Mouse (Mus musculus) intestine, embryonic 16.5 days (tissue): ENCODE data around the gene Sv2b. TPM values are rescaled to one million over a fixed set of nuclear protein-coding genes. Genes with fewer than 3 reads are reported as not detected.

Source experiments
- ATAC-seq: fragments of 200-750 bp; cut with Nextera tagmentation; 2 replicates; pipeline ENCODE4 v1.8.0; 2017; ENCODE audit warnings: moderate TSS enrichment, moderate library complexity
- H3K27ac ChIP-seq: fragments of 300-500 bp; sonication (generic); 2 replicates; pipeline ENCODE4 v1.5.1; 2014; ENCODE audit warnings: mild to moderate bottlenecking, low read length
- H3K27me3 ChIP-seq: fragments of 300-500 bp; sonication (generic); replicated peaks from 2 replicates; pipeline ENCODE4 v1.6.1; 2014; ENCODE audit warnings: low read length, control low read depth, mixed read lengths; ENCODE audit not compliant: control insufficient read depth, insufficient read depth
- H3K36me3 ChIP-seq: fragments of 300-500 bp; sonication (generic); 2 replicates; pipeline ENCODE4 v1.6.1; 2014; ENCODE audit warnings: low read length, control low read depth; ENCODE audit not compliant: control insufficient read depth, insufficient read depth
- H3K4me1 ChIP-seq: fragments of 300-500 bp; sonication (generic); 2 replicates; pipeline ENCODE4 v1.6.1; 2014; ENCODE audit warnings: low read length, control low read depth, mixed read lengths; ENCODE audit not compliant: control insufficient read depth, insufficient read depth
- H3K4me2 ChIP-seq: fragments of 300-500 bp; sonication (generic); 2 replicates; pipeline ENCODE4 v1.6.1; 2014; ENCODE audit warnings: low read depth, low read length, control low read depth
- H3K4me3 ChIP-seq: fragments of 300-500 bp; sonication (generic); 2 replicates; pipeline ENCODE4 v1.5.1; 2014; ENCODE audit warnings: mild to moderate bottlenecking, low read length
- H3K9ac ChIP-seq: fragments of 300-500 bp; sonication (generic); 2 replicates; pipeline ENCODE4 v1.6.1; 2014; ENCODE audit warnings: low read depth, low read length
- H3K9me3 ChIP-seq: fragments of 300-500 bp; sonication (generic); 2 replicates; pipeline ENCODE4 v1.6.1; 2016; ENCODE audit warnings: low read length, control low read depth; ENCODE audit not compliant: control insufficient read depth
- WGBS: fragments of 180-500 bp; shearing (Covaris S2); extraction: QIAGEN DNeasy Blood & Tissue Kit; methylation state at CpG from one replicate; pipeline ENCODE4 v1.1.7; 2014; 5-methylcytosine and 5-hydroxymethylcytosine counted together
- polyA plus RNA-seq: library from polyadenylated mRNA; unstranded; fragments of >200 nt; fragmentation: Nextera tagmentation; extraction: Ambion mirVana; gene quantifications from 2 replicates; pipeline ENCODE4 v1.2.1, GENCODE M21; 2015

Sv2b gene
- polyA plus RNA-seq, 1 experiment from 2014 or later: 0.61 TPM

- no peak overlapping the region for H3K9ac ChIP-seq
Measured at GRCm38 (mm10) chr7:75299245-75299644, 9.8 kb downstream of the Sv2b start.

GRCm38 (mm10) chr7:75296688-75297119, 12.4 kb downstream of the Sv2b start:
- Histone ChIP-seq H3K36me3 (no peaks in the 10 kb centered on the region), H3K27ac (no peak overlapping the region)
- 16% methylated on average over 6 of the region's 6 CpGs for WGBS

More at GRCm38 (mm10) chr7:75299245-75299644, 9.8 kb downstream of the Sv2b start:
- Histone ChIP-seq H3K4me3 (no peak overlapping the region), H3K27me3 (no peaks in the 10 kb centered on the region), H3K4me1 (no peaks in the 10 kb centered on the region), H3K9me3 (no peaks in the 10 kb centered on the region), H3K36me3 (no peaks in the 10 kb centered on the region), H3K27ac (no peak overlapping the region), H3K4me2 (no peak overlapping the region)
- ATAC-seq: no peak
- 84% methylated on average over 4 of the region's 4 CpGs for WGBS

GRCm38 (mm10) chr7:75295228-75295865, 13.7 kb downstream of the Sv2b start:
- Histone ChIP-seq H3K27ac (no peak overlapping the region), H3K9ac (no peak overlapping the region), H3K4me2 (no peak overlapping the region), H3K9me3 (no peaks in the 10 kb centered on the region), H3K4me1 (no peaks in the 10 kb centered on the region), H3K36me3 (no peaks in the 10 kb centered on the region), H3K4me3 (no peak overlapping the region), H3K27me3 (no peaks in the 10 kb centered on the region)
- 57% methylated on average over 5 of the region's 5 CpGs for WGBS
- no peak for ATAC-seq

More at GRCm38 (mm10) chr7:75296688-75297119, 12.4 kb downstream of the Sv2b start:
- Histone ChIP-seq H3K4me2 (no peak overlapping the region), H3K9me3 (no peaks in the 10 kb centered on the region), H3K4me1 (no peaks in the 10 kb centered on the region), H3K9ac (no peak overlapping the region), H3K27me3 (no peaks in the 10 kb centered on the region), H3K4me3 (no peak overlapping the region)
- no peak for ATAC-seq

- 52% methylated on average over 3 of the region's 3 CpGs for WGBS
- Histone ChIP-seq H3K27ac (no peak overlapping the region), H3K9ac (no peak overlapping the region), H3K36me3 (no peaks in the 10 kb centered on the region), H3K27me3 (no peaks in the 10 kb centered on the region), H3K9me3 (no peaks in the 10 kb centered on the region), H3K4me3 (no peak overlapping the region), H3K4me2 (no peak overlapping the region), H3K4me1 (no peaks in the 10 kb centered on the region)
- no peak for ATAC-seq
Measured at GRCm38 (mm10) chr7:75292246-75292645, 16.8 kb downstream of the Sv2b start.

GRCm38 (mm10) chr7:75290554-75290953, 18.5 kb downstream of the Sv2b start:
- Histone ChIP-seq H3K9ac (no peak overlapping the region), H3K36me3 (no peaks in the 10 kb centered on the region), H3K9me3 (no peaks in the 10 kb centered on the region), H3K4me3 (no peak overlapping the region), H3K4me1 (no peaks in the 10 kb centered on the region), H3K27ac (no peak overlapping the region), H3K4me2 (no peak overlapping the region), H3K27me3 (no peaks in the 10 kb centered on the region)
- 42% methylated on average over 2 of the region's 2 CpGs for WGBS
- ATAC-seq: no peak

- Histone ChIP-seq H3K27ac (no peak overlapping the region), H3K4me2 (no peak overlapping the region), H3K9ac (no peak overlapping the region), H3K4me1 (no peaks in the 10 kb centered on the region), H3K27me3 (no peaks in the 10 kb centered on the region), H3K4me3 (no peak overlapping the region), H3K9me3 (no peaks in the 10 kb centered on the region), H3K36me3 (no peaks in the 10 kb centered on the region)
- WGBS: 85% methylated on average over 6 of the region's 6 CpGs
- no peak for ATAC-seq
Measured at GRCm38 (mm10) chr7:75287237-75287636, 21.8 kb downstream of the Sv2b start.

GRCm38 (mm10) chr7:75282951-75283350, 26.1 kb downstream of the Sv2b start:
- H3K4me3 ChIP-seq: no peak overlapping the region
- no peaks in the 10 kb centered on the region for H3K9me3 ChIP-seq
- H3K36me3 ChIP-seq: no peaks in the 10 kb centered on the region
- peaks cover 4% of the 10 kb centered on the region; the same call in 1 of the 2 replicates for H3K4me1 ChIP-seq
- H3K27me3 ChIP-seq: no peaks in the 10 kb centered on the region
- ATAC-seq: no peak
- H3K27ac ChIP-seq: no peak overlapping the region
- no peak overlapping the region for H3K4me2 ChIP-seq
- H3K9ac ChIP-seq: no peak overlapping the region
- WGBS: 72% methylated on average over 3 of the region's 3 CpGs

GRCm38 (mm10) chr7:75282080-75282650, 26.9 kb downstream of the Sv2b start:
- no peak overlapping the region for H3K4me2 ChIP-seq
- H3K27ac ChIP-seq: no peak overlapping the region
- no peak overlapping the region for H3K9ac ChIP-seq
- no peaks in the 10 kb centered on the region for H3K27me3 ChIP-seq
- WGBS: 84% methylated on average over 3 of the region's 3 CpGs
- H3K4me3 ChIP-seq: no peak overlapping the region
- no peaks in the 10 kb centered on the region for H3K9me3 ChIP-seq
- no peak for ATAC-seq
- H3K36me3 ChIP-seq: no peaks in the 10 kb centered on the region
- peaks cover 4% of the 10 kb centered on the region; the same call in 1 of the 2 replicates for H3K4me1 ChIP-seq

- no peak for ATAC-seq
- WGBS: 84% methylated on average over 4 of the region's 4 CpGs
- Histone ChIP-seq H3K9ac (no peak overlapping the region), H3K4me2 (no peak overlapping the region), H3K27me3 (no peaks in the 10 kb centered on the region), H3K4me3 (no peak overlapping the region), H3K36me3 (no peaks in the 10 kb centered on the region), H3K4me1 (peaks cover 4% of the 10 kb centered on the region; the same call in 1 of the 2 replicates), H3K27ac (no peak overlapping the region), H3K9me3 (no peaks in the 10 kb centered on the region)
Measured at GRCm38 (mm10) chr7:75281106-75281505, 28.0 kb downstream of the Sv2b start.
